Mouse (Mus musculus): Measurements from ENCODE around the gene Hnrnpl. TPM values are rescaled to one million over a fixed set of nuclear protein-coding genes. Genes with fewer than 3 reads are reported as not detected.
A peak's percentile ranks its signal among the peaks of the same experiment; 100 is the strongest.

The Hnrnpl gene
- polyA plus RNA-seq, 1 experiment = 444 TPM

DNA sequence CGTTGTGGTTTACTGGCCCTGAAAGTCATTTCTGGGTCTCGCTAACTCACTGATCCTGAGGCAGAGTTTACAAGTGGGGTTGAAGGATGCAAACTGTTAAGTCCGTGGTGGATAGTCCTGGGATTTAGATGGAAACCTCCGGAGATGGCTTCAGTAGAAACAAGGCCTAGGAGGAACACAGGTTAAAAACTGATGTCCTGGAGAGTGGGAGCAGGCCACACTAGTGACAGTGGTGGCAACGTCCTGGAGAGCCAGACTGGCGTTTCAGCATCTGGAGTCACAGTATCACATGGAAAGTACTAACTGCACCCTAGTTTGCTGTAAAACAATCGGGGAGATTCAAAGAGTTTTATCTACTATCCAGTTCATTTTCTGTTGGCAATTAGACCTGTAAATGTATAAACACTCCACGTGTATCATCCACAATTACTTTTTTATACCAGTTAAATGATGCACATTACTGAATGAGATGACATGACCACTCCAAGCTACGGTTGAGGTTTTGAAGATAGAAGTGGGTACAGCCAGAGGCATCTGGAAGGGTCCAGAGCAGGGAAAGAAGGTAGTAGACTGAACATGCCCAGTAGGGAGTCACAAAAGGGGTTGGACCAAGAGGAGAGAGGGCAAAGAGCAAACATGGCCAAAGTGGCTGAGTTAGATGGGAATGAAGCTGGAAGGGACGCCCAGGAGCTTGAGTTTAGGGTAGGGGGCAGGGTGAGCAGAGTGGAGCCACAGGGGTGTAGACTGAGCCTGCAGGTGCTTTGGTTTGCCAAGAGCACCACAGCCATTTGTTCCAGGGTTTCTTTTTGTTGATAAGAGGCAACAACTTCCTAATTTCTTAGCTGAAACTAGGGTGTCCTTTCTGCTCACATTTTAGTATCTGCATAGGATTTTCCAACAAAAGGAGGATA is 14.9 kb downstream of the Hnrnpl start:
- no peak for DNase-seq (ENCODE audit: low read depth)
- TF ChIP-seq CTCF (IDR thresholded peaks at IDR 0.05; ENCODE audit: borderline replicate concordance, extremely low read depth, insufficient read depth, insufficient read length) (no peak), POLR2A (IDR thresholded peaks at IDR 0.05; ENCODE audit: borderline replicate concordance, extremely low read depth, insufficient read depth, insufficient read length, poor library complexity, severe bottlenecking) (no peak)

DNA sequence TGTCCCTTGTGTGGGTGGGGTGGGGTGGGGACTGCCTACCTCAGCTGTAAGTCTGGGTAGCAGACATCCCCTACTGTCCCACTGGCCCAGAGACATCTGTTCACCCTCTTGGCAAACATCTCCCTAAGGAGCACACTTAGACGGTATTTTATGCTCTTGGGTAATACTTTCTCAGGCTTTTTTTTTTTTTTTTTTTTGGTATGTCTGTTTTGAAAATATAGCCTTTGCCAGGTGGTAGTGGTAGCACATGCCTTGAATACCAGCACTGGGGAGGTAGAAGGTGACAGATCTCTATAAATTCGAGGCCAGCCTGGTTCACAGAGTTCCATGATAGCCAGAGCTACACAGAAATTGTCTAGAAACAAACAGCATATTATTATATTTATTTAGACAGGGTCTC is 15.6 kb downstream of the Hnrnpl start:
- DNase-seq (ENCODE audit: low read depth) = no peak
- no peak for TF ChIP-seq POLR2A (IDR thresholded peaks at IDR 0.05; ENCODE audit: borderline replicate concordance, extremely low read depth, insufficient read depth, insufficient read length, poor library complexity, severe bottlenecking)
- no peak for TF ChIP-seq CTCF (IDR thresholded peaks at IDR 0.05; ENCODE audit: borderline replicate concordance, extremely low read depth, insufficient read depth, insufficient read length)

DNA sequence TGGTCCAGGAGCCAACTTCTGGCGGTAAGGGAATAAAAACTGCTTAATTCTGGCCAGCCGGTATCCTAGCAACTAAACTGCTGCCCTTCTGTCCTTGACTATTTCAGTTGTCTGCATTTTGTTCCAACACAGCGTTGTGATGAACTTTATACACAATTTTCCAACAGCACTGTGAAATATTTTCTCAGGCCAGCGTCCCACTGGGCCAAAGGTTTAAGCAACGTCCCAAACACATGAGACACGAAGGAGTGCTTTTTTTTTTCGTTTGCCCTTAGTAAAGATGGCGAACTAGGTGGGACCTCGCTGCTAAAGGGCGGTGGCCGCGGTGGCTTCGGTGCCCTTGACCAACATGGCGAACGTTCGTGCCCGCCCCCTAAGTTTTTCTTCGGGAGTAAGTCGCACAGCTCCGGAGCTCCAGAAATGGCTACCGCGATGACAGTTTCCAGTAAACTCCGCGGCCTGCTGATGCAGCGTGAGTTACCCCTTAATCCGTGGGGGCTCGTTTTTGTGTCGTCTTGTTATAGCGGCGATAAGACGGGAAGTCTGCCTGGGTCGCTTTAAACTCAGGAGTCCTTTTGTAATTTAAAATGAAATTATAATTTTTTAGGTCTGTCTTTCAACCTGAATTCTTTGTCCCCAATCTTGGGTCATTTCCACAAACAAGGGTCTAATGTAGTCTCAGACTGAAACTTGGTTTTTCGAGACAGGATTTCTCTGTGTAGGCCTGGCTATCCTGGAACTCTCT is 16.8 kb downstream of the Hnrnpl start, which contains the start of gene Ech1:
Ech1 (plus strand) TSS at position 277 of the 745 bp plus-strand sequence.
- peak; percentile 97 for DNase-seq (ENCODE audit: low read depth)
- TF ChIP-seq POLR2A (IDR thresholded peaks at IDR 0.05; ENCODE audit: borderline replicate concordance, extremely low read depth, insufficient read depth, insufficient read length, poor library complexity, severe bottlenecking) (no peak; the same call in 1 of the 2 replicates), CTCF (IDR thresholded peaks at IDR 0.05; ENCODE audit: borderline replicate concordance, extremely low read depth, insufficient read depth, insufficient read length) (no peak)

DNA sequence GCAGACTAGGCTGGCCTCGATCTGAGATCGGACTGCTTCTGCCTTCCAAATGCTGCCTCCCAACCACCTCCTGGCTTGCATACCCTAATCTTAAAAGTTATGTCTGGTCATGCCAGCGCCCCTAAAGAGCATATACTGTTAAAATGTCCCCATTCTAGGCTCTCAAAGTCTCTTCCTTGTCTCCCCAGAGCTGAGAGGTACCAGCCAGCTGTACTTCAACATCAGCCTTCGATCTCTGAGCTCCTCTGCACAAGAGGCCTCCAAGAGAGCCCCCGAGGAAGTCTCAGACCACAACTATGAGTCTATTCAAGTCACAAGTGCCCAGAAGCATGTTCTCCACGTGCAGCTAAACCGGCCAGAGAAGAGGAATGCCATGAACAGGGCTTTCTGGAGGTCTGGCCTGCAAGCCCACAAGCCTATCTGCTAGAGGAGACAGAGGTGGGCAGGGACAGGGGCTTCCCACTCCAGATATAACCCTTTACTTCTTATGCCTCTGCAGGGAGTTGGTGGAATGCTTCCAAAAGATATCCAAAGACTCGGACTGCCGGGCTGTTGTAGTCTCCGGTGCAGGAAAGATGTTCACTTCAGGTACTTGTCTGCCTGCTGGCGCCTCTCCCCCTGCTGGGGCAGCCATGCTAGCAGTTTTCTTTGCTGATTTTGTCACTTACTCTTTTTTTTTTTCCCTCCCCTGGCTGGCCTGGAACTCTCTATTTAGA is 17.5 kb downstream of the Hnrnpl start:
- no peak for TF ChIP-seq CTCF (IDR thresholded peaks at IDR 0.05; ENCODE audit: borderline replicate concordance, extremely low read depth, insufficient read depth, insufficient read length)
- no peak for TF ChIP-seq POLR2A (IDR thresholded peaks at IDR 0.05; ENCODE audit: borderline replicate concordance, extremely low read depth, insufficient read depth, insufficient read length, poor library complexity, severe bottlenecking)
- DNase-seq (ENCODE audit: low read depth) = no peak

DNA sequence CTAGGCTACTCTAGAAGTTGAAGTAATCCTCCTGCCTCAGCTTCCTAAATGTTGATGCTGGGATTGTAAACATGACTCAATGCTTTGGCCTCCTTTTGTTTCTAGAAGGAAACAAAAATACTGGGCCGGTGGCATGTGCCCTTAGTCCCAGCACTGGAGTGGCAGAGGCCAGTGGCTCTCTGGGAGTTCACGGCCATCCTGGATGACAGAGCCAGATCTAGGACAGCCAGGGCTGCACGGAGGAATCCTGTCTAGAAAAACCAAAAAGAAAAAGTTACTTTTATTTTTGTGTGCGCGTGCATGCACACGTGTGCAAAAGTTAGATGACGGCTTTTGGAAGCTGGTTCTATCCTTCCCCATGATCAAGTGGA is 18.0 kb downstream of the Hnrnpl start:
- no peak for DNase-seq (ENCODE audit: low read depth)
- no peak for TF ChIP-seq CTCF (IDR thresholded peaks at IDR 0.05; ENCODE audit: borderline replicate concordance, extremely low read depth, insufficient read depth, insufficient read length)

DNA sequence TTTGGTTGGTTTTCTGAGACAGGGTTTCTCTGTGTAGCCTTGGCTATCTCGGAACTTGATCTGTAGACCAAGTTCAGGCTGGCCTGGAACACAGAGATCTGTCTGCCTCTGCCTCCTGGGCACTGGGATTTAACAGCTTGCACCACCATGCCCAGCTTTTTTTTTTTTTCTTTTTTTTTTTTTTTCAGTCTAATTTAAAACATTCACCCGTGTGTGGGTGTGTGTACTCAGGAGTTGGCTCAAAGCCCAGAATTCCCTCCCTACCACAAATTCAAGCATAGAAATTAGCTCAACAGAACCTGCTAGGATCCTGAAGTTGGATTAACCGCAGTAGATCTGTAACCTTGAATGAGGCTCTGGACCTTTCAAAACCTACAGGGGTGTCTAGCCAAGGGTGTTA is 19.0 kb downstream of the Hnrnpl start:
- TF ChIP-seq CTCF (IDR thresholded peaks at IDR 0.05; ENCODE audit: borderline replicate concordance, extremely low read depth, insufficient read depth, insufficient read length) (no peak), POLR2A (IDR thresholded peaks at IDR 0.05; ENCODE audit: borderline replicate concordance, extremely low read depth, insufficient read depth, insufficient read length, poor library complexity, severe bottlenecking) (no peak)
- peak; percentile 87 for DNase-seq (ENCODE audit: low read depth)

DNA sequence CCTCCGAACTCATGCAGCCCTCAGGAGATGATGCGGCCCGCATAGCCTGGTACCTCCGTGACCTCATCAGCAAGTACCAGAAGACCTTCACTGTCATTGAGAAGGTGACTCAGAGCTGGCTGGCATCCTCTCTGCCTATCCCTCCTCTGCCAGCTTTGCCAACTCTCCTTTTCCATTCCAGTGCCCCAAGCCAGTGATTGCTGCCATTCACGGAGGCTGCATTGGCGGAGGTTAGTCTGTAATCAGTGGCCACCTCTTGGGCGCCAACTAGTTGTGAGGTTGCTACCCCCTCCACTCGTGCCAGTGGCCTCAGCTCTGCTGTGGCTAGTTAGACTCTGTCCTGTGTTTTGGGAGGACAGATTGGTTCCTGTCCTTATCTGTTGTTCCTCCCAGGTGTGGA is 21.5 kb downstream of the Hnrnpl start:
- TF ChIP-seq CTCF (IDR thresholded peaks at IDR 0.05; ENCODE audit: borderline replicate concordance, extremely low read depth, insufficient read depth, insufficient read length) = no peak
- TF ChIP-seq POLR2A (IDR thresholded peaks at IDR 0.05; ENCODE audit: borderline replicate concordance, extremely low read depth, insufficient read depth, insufficient read length, poor library complexity, severe bottlenecking) = no peak
- no peak for DNase-seq (ENCODE audit: low read depth)

DNA sequence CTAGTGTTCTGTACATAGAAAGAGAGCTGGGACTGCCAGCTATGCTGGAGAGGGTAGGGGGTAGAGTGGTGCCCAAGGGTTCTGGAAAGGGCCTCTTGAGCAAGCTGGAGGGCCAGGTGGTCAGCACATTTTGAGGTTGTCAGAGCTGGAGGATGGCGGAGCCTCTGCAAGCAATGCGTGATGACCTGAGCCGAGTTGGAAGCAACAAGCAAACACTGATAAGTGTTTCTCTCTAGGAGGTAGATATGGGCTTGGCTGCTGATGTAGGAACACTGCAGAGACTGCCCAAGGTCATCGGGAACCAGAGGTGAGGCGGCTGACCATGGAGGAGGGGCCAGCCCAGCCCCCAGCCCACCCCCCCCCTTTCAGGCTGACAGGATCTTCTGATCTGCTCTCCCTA is 22.6 kb downstream of the Hnrnpl start:
- TF ChIP-seq POLR2A (IDR thresholded peaks at IDR 0.05; ENCODE audit: borderline replicate concordance, extremely low read depth, insufficient read depth, insufficient read length, poor library complexity, severe bottlenecking) (no peak), CTCF (IDR thresholded peaks at IDR 0.05; ENCODE audit: borderline replicate concordance, extremely low read depth, insufficient read depth, insufficient read length) (no peak)
- no peak for DNase-seq (ENCODE audit: low read depth)

DNA sequence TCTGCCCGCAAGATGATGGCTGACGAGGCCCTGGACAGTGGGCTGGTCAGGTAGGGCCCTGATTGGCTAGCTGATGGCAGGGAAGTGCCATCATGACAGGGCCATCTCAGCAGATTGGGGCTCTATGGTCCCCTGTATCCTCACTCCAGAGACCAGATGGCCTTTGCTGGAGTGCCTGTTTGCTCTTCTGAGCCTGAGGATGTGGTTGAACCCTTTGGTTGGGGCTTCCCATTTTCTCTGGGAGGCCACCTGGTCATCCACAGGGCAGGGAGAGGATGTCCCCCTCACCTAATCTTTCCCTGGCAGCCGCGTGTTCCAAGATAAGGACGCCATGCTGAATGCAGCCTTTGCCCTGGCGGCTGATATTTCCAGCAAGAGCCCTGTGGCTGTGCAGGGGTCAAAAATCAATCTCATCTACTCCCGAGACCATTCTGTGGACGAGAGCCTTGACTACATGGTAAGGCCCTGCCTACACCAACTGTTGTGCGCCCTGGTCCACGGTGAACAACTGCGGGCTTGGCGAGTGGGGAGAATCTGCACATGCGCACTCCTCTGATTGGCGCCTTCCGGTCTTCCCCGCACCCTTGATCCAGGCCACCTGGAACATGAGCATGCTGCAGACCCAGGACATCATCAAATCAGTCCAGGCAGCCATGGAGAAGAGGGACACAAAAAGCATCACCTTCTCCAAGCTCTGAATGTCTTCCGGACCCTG is 23.2 kb downstream of the Hnrnpl start:
- DNase-seq (ENCODE audit: low read depth) = no peak
- TF ChIP-seq CTCF (IDR thresholded peaks at IDR 0.05; ENCODE audit: borderline replicate concordance, extremely low read depth, insufficient read depth, insufficient read length) (no peak), POLR2A (IDR thresholded peaks at IDR 0.05; ENCODE audit: borderline replicate concordance, extremely low read depth, insufficient read depth, insufficient read length, poor library complexity, severe bottlenecking) (no peak)

DNA sequence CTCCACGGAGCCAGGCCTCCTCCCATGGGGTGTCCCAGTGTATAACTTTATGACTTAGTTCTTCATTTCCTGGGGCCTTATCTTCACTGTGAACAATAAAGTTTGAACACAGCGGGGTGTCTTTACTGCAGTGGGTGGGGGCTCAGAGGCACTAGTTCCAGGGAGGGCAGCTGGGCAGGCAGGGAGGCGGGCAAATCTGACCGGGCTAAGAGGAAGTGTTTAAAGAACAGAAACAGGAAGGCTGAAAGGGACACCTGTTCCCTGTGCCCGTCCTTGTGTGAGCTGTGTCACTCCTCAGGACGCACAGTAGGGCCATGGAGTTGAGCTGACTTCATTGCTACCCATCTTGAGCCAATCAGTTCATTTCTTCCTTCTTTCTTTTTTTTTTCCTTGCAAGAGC is 23.8 kb downstream of the Hnrnpl start:
- TF ChIP-seq POLR2A (IDR thresholded peaks at IDR 0.05; ENCODE audit: borderline replicate concordance, extremely low read depth, insufficient read depth, insufficient read length, poor library complexity, severe bottlenecking) (no peak), CTCF (IDR thresholded peaks at IDR 0.05; ENCODE audit: borderline replicate concordance, extremely low read depth, insufficient read depth, insufficient read length) (no peak)
- no peak for DNase-seq (ENCODE audit: low read depth)
